Mouse (Mus musculus) stomach, postnatal 0 days (tissue): ENCODE results near the gene Wwox.

Experiments used
- CTCF ChIP-seq: IDR thresholded peaks from 2 replicates; pipeline ENCODE4 v1.5.1; 2016; ENCODE audit warnings: antibody characterized with exemption, low read depth, mild to moderate bottlenecking, moderate library complexity
- EP300 ChIP-seq: optimal IDR thresholded peaks from 2 replicates; pipeline ENCODE3; 2016; ENCODE audit warnings: antibody characterized with exemption

- TF ChIP-seq EP300 (no peak), CTCF (no peak)
Measured at GRCm38 (mm10) chr8:115090202-115090601, 650.7 kb downstream of the Wwox start.
